31 mouse cellular contexts compared by ENCODE assay signal in the genomic region with DNA sequence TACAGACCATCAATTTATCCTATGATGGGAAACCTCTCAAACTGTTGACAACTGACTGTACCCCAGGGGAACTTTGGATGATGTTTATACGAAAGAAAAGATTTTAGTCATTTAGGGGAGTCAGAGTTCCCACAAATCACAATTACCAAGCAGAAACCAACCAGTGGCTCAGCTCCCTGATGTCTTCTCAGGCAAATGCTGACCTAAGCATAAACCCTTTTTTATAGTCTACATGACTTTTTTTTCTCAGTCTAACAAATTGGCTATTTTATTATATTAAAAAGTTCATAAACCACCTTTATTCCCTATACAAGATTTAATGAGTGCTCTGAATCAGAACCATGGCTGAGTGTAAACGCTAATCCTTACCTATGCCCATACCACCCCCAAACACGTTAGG.
"Had no signal": no experiment of that assay in that cellular context is flagged by ENCODE, and none has a peak within 500 bp of the region (broad histone marks: within the 10 kb centered on the region; RNA-seq: fewer than 3 reads in every experiment).

No protein-coding gene starts in this region.

- H3K27ac ChIP-seq: limb, embryonic 10.5 days; limb, embryonic 12.5 days; limb, embryonic 13.5 days; limb, embryonic 15.5 days; liver, embryonic 12.5 days; liver, embryonic 13.5 days; liver, embryonic 14.5 days; liver, embryonic 15.5 days; lung, embryonic 15.5 days; macrophage; midbrain, embryonic 10.5 days; midbrain, embryonic 12.5 days; midbrain, embryonic 13.5 days; midbrain, embryonic 15.5 days; neural tube, embryonic 12.5 days had no signal

- H3K4me2 ChIP-seq: limb, embryonic 12.5 days; limb, embryonic 13.5 days; limb, embryonic 15.5 days; liver, embryonic 11.5 days; liver, embryonic 12.5 days; liver, embryonic 13.5 days; liver, embryonic 15.5 days; lung, embryonic 14.5 days; lung, embryonic 15.5 days; midbrain, embryonic 11.5 days; midbrain, embryonic 12.5 days; midbrain, embryonic 13.5 days; midbrain, embryonic 15.5 days; neural tube, embryonic 12.5 days had no signal

- H3K9me3 ChIP-seq: limb, embryonic 10.5 days; limb, embryonic 13.5 days; limb, embryonic 15.5 days; liver, embryonic 12.5 days; liver, embryonic 13.5 days; liver, embryonic 15.5 days; lung, embryonic 15.5 days; midbrain, embryonic 10.5 days; midbrain, embryonic 12.5 days; midbrain, embryonic 13.5 days; midbrain, embryonic 15.5 days; neural tube, embryonic 12.5 days had no signal

- H3K4me1 ChIP-seq: limb, embryonic 10.5 days; limb, embryonic 15.5 days; liver, embryonic 12.5 days; liver, embryonic 13.5 days; liver, embryonic 15.5 days; megakaryocyte, embryonic 14.5 days; midbrain, embryonic 10.5 days; midbrain, embryonic 12.5 days; midbrain, embryonic 13.5 days; midbrain, embryonic 15.5 days; neural tube, embryonic 12.5 days had no signal

- H3K36me3 ChIP-seq: limb, embryonic 10.5 days; limb, embryonic 12.5 days; limb, embryonic 13.5 days; limb, embryonic 15.5 days; liver, embryonic 12.5 days; liver, embryonic 13.5 days; liver, embryonic 15.5 days; lung, embryonic 15.5 days; midbrain, embryonic 10.5 days; midbrain, embryonic 12.5 days; midbrain, embryonic 13.5 days; midbrain, embryonic 15.5 days; neural tube, embryonic 12.5 days had no signal

- H3K9ac ChIP-seq: limb, embryonic 12.5 days; limb, embryonic 13.5 days; limb, embryonic 15.5 days; liver, embryonic 12.5 days; liver, embryonic 13.5 days; liver, embryonic 14.5 days; liver, embryonic 15.5 days; liver, postnatal 0 days; lung, embryonic 14.5 days; lung, embryonic 15.5 days; midbrain, embryonic 12.5 days; midbrain, embryonic 13.5 days; midbrain, embryonic 15.5 days; neural tube, embryonic 12.5 days had no signal

- DNase-seq: liver; liver, embryonic 13.5 days; liver, postnatal 0 days; lung, adult 18-20 months; lung, adult 2 months; lung, postnatal 10 days; lung, postnatal 14 days; lung, postnatal 36 days; lung, postnatal 4 days; midbrain, embryonic 14.5 days had no signal

- H3K4me3 ChIP-seq: limb, embryonic 10.5 days; limb, embryonic 12.5 days; limb, embryonic 13.5 days; limb, embryonic 15.5 days; liver, embryonic 12.5 days; liver, embryonic 13.5 days; liver, embryonic 15.5 days; lung, embryonic 15.5 days; megakaryocyte, embryonic 14.5 days; midbrain, embryonic 10.5 days; midbrain, embryonic 12.5 days; midbrain, embryonic 13.5 days; midbrain, embryonic 15.5 days; myocyte; neural tube, embryonic 12.5 days had no signal

- H3K27me3 ChIP-seq: limb, embryonic 12.5 days; limb, embryonic 15.5 days; liver, embryonic 12.5 days; liver, embryonic 13.5 days; liver, embryonic 15.5 days; lung, embryonic 15.5 days; megakaryocyte, embryonic 14.5 days; midbrain, embryonic 12.5 days; midbrain, embryonic 13.5 days; midbrain, embryonic 15.5 days; neural tube, embryonic 12.5 days had no signal

- ATAC-seq: liver, embryonic 12.5 days; liver, postnatal 0 days; lung, postnatal 0 days; midbrain, embryonic 13.5 days; midbrain, embryonic 15.5 days; midbrain, embryonic 16.5 days had no signal
